Mouse (Mus musculus) embryonic facial prominence, embryonic 15.5 days (tissue): ENCODE data around the gene Pnpla8. TPM values are rescaled to one million over a fixed set of nuclear protein-coding genes. Genes with fewer than 3 reads are reported as not detected.

Source experiments
- ATAC-seq: fragments of 200-750 bp; cut with Nextera tagmentation; 2 replicates; pipeline ENCODE4 v1.8.0; 2017; ENCODE audit warnings: low read depth, moderate TSS enrichment; ENCODE audit not compliant: insufficient number of reproducible peaks, low FRiP score, low TSS enrichment
- H3K27ac ChIP-seq: fragments of 300-500 bp; sonication (generic); replicated peaks from 2 replicates; pipeline ENCODE4 v1.5.1; 2015; ENCODE audit warnings: mild to moderate bottlenecking, inconsistent platforms
- H3K27me3 ChIP-seq: fragments of 300-500 bp; sonication (generic); 2 replicates; pipeline ENCODE4 v1.6.1; 2015; ENCODE audit warnings: inconsistent platforms
- H3K36me3 ChIP-seq: fragments of 300-500 bp; sonication (generic); 2 replicates; pipeline ENCODE4 v1.6.1; 2015; ENCODE audit warnings: mild to moderate bottlenecking, inconsistent platforms
- H3K4me1 ChIP-seq: fragments of 300-500 bp; sonication (generic); 2 replicates; pipeline ENCODE4 v1.6.1; 2015; ENCODE audit warnings: inconsistent platforms
- H3K4me2 ChIP-seq: fragments of 300-500 bp; sonication (generic); replicated peaks from 2 replicates; pipeline ENCODE4 v1.6.1; 2015; ENCODE audit warnings: mild to moderate bottlenecking, inconsistent platforms
- H3K4me3 ChIP-seq: fragments of 300-500 bp; sonication (generic); replicated peaks from 2 replicates; pipeline ENCODE4 v1.5.1; 2015; ENCODE audit warnings: mild to moderate bottlenecking, inconsistent platforms
- H3K9ac ChIP-seq: fragments of 300-500 bp; sonication (generic); 2 replicates; pipeline ENCODE4 v1.6.1; 2015; ENCODE audit warnings: inconsistent platforms
- H3K9me3 ChIP-seq: fragments of 300-500 bp; sonication (generic); replicated peaks from 2 replicates; pipeline ENCODE4 v1.6.1; 2016; ENCODE audit warnings: inconsistent platforms
- WGBS: fragments of 180-500 bp; shearing (Covaris S2); methylation state at CpG from one replicate; pipeline ENCODE4 v1.1.7; 2015; 5-methylcytosine and 5-hydroxymethylcytosine counted together
- polyA plus RNA-seq: library from polyadenylated mRNA; unstranded; fragments of >200 nt; fragmentation: Nextera tagmentation; extraction: Ambion mirVana; gene quantifications from 2 replicates; pipeline ENCODE4 v1.2.1, GENCODE M21; 2015

Pnpla8 gene
- polyA plus RNA-seq, 1 experiment from 2014 or later, result 66.0 TPM

- Histone ChIP-seq H3K27me3 (peaks cover 22% of the 10 kb centered on the region), H3K9ac (no peak overlapping the region), H3K27ac (no peak overlapping the region), H3K4me3 (no peak overlapping the region), H3K36me3 (no peaks in the 10 kb centered on the region), H3K4me2 (no peak overlapping the region), H3K9me3 (no peaks in the 10 kb centered on the region), H3K4me1 (peaks cover 13% of the 10 kb centered on the region)
- no peak for ATAC-seq
- 32% methylated on average over 6 of the region's 6 CpGs for WGBS
Measured at GRCm38 (mm10) chr12:44327452-44327851, 106.3 kb downstream of the Pnpla8 start.

- Histone ChIP-seq H3K27ac (no peak within 1 kb of the TSS), H3K9me3 (no peaks in the 10 kb centered on the region), H3K4me2 (peak within 1 kb of the TSS; percentile 98), H3K9ac (peak within 1 kb of the TSS; percentile 21), H3K36me3 (no peaks in the 10 kb centered on the region), H3K4me3 (peak within 1 kb of the TSS; percentile 63), H3K27me3 (peaks cover 24% of the 10 kb centered on the region), H3K4me1 (peaks cover 13% of the 10 kb centered on the region)
- WGBS, result 2% methylated on average over 74 of the region's 74 CpGs
- peak; percentile 68 for ATAC-seq
Measured at GRCm38 (mm10) chr12:44328381-44329315, 107.5 kb downstream of the Pnpla8 start, which contains the start of gene Nrcam. Gene Nrcam, plus strand, starts transcription at chr12:44328885.

- H3K27ac ChIP-seq, result no peak overlapping the region
- no peaks in the 10 kb centered on the region for H3K9me3 ChIP-seq
- under 1% methylated on average over 61 of the region's 61 CpGs for WGBS
- ATAC-seq, result peak; percentile 56
- H3K9ac ChIP-seq, result peak overlapping the region; percentile 21
- H3K4me3 ChIP-seq, result peak overlapping the region; percentile 63
- H3K4me1 ChIP-seq, result peaks cover 13% of the 10 kb centered on the region
- H3K36me3 ChIP-seq, result no peaks in the 10 kb centered on the region
- H3K4me2 ChIP-seq, result peak overlapping the region; percentile 98
- H3K27me3 ChIP-seq, result peaks cover 24% of the 10 kb centered on the region
Measured at GRCm38 (mm10) chr12:44329316-44330215, 108.4 kb downstream of the Pnpla8 start.

GRCm38 (mm10) chr12:44330216-44330719, 109.1 kb downstream of the Pnpla8 start:
- Histone ChIP-seq H3K4me1 (peaks cover 13% of the 10 kb centered on the region), H3K27ac (no peak overlapping the region), H3K4me3 (peak overlapping the region; percentile 63), H3K9me3 (no peaks in the 10 kb centered on the region), H3K27me3 (peaks cover 24% of the 10 kb centered on the region), H3K4me2 (peak overlapping the region; percentile 98), H3K36me3 (no peaks in the 10 kb centered on the region), H3K9ac (no peak overlapping the region)
- no peak for ATAC-seq
- 1% methylated on average over 9 of the region's 9 CpGs for WGBS

GRCm38 (mm10) chr12:44337136-44337640, 116.0 kb downstream of the Pnpla8 start:
- Histone ChIP-seq H3K36me3 (no peaks in the 10 kb centered on the region), H3K9me3 (no peaks in the 10 kb centered on the region), H3K27me3 (peaks cover 4% of the 10 kb centered on the region; the same call in 1 of the 2 replicates), H3K4me3 (no peak overlapping the region), H3K4me1 (no peaks in the 10 kb centered on the region), H3K9ac (no peak overlapping the region), H3K4me2 (no peak overlapping the region), H3K27ac (no peak overlapping the region)
- ATAC-seq, result no peak
- 90% methylated on average over 2 of the region's 2 CpGs for WGBS

GRCm38 (mm10) chr12:44338195-44338622, 117.0 kb downstream of the Pnpla8 start:
- no peak overlapping the region for H3K27ac ChIP-seq
- no peak for ATAC-seq
- no peak overlapping the region for H3K4me3 ChIP-seq
- H3K4me2 ChIP-seq, result no peak overlapping the region
- no peaks in the 10 kb centered on the region for H3K36me3 ChIP-seq
- no peaks in the 10 kb centered on the region for H3K27me3 ChIP-seq
- no peaks in the 10 kb centered on the region for H3K9me3 ChIP-seq
- H3K4me1 ChIP-seq, result no peaks in the 10 kb centered on the region
- WGBS, result 24% methylated on average over 8 of the region's 8 CpGs
- no peak overlapping the region for H3K9ac ChIP-seq

- Histone ChIP-seq H3K4me2 (no peak overlapping the region), H3K27me3 (no peaks in the 10 kb centered on the region), H3K27ac (no peak overlapping the region), H3K4me1 (no peaks in the 10 kb centered on the region), H3K36me3 (no peaks in the 10 kb centered on the region), H3K4me3 (no peak overlapping the region), H3K9ac (no peak overlapping the region), H3K9me3 (no peaks in the 10 kb centered on the region)
- 63% methylated on average over 6 of the region's 6 CpGs for WGBS
- peak; percentile 79 for ATAC-seq
Measured at GRCm38 (mm10) chr12:44344075-44344474, 122.9 kb downstream of the Pnpla8 start.

GRCm38 (mm10) chr12:44345251-44345650, 124.1 kb downstream of the Pnpla8 start:
- no peak overlapping the region for H3K27ac ChIP-seq
- no peaks in the 10 kb centered on the region for H3K27me3 ChIP-seq
- no peaks in the 10 kb centered on the region for H3K9me3 ChIP-seq
- no peak overlapping the region for H3K9ac ChIP-seq
- no peaks in the 10 kb centered on the region for H3K4me1 ChIP-seq
- no peak for ATAC-seq
- no peak overlapping the region for H3K4me2 ChIP-seq
- no peak overlapping the region for H3K4me3 ChIP-seq
- 44% methylated on average over 5 of the region's 5 CpGs for WGBS
- H3K36me3 ChIP-seq, result no peaks in the 10 kb centered on the region

GRCm38 (mm10) chr12:44346143-44346542, 125.0 kb downstream of the Pnpla8 start:
- Histone ChIP-seq H3K27me3 (no peaks in the 10 kb centered on the region), H3K9ac (no peak overlapping the region), H3K4me2 (no peak overlapping the region), H3K9me3 (no peaks in the 10 kb centered on the region), H3K36me3 (no peaks in the 10 kb centered on the region), H3K27ac (no peak overlapping the region), H3K4me3 (no peak overlapping the region), H3K4me1 (no peaks in the 10 kb centered on the region)
- 59% methylated on average over 3 of the region's 3 CpGs for WGBS
- ATAC-seq, result no peak

- ATAC-seq, result no peak
- Histone ChIP-seq H3K4me2 (no peak overlapping the region), H3K9ac (no peak overlapping the region), H3K4me1 (no peaks in the 10 kb centered on the region), H3K36me3 (no peaks in the 10 kb centered on the region), H3K27ac (no peak overlapping the region), H3K27me3 (no peaks in the 10 kb centered on the region), H3K9me3 (no peaks in the 10 kb centered on the region), H3K4me3 (no peak overlapping the region)
- WGBS, result 75% methylated on average over 4 of the region's 4 CpGs
Measured at GRCm38 (mm10) chr12:44355116-44355515, 133.9 kb downstream of the Pnpla8 start.

- WGBS, result 58% methylated on average over 3 of the region's 3 CpGs
- no peak overlapping the region for H3K4me2 ChIP-seq
- no peaks in the 10 kb centered on the region for H3K9me3 ChIP-seq
- H3K27ac ChIP-seq, result no peak overlapping the region
- no peak for ATAC-seq
- no peak overlapping the region for H3K9ac ChIP-seq
- no peaks in the 10 kb centered on the region for H3K27me3 ChIP-seq
- no peaks in the 10 kb centered on the region for H3K4me1 ChIP-seq
- H3K4me3 ChIP-seq, result no peak overlapping the region
- no peaks in the 10 kb centered on the region for H3K36me3 ChIP-seq
Measured at GRCm38 (mm10) chr12:44357460-44357859, 136.3 kb downstream of the Pnpla8 start.
